Mouse (Mus musculus): ENCODE measurements around the gene Mpped2.

- TF ChIP-seq CTCF (IDR thresholded peaks at IDR 0.05; ENCODE audit: insufficient read depth, low read depth, low read length), result no peak
- TF ChIP-seq POLR2A (IDR thresholded peaks at IDR 0.05; ENCODE audit: insufficient read depth, low read depth, low read length), result no peak
Measured at GRCm38 (mm10) chr2:106745364-106745763, 52.3 kb downstream of the Mpped2 start.
